Mouse (Mus musculus) C3H10T1/2 (cell line): Measurements from ENCODE around the gene Ifne. TPM values are rescaled to one million over a fixed set of nuclear protein-coding genes. Genes with fewer than 3 reads are reported as not detected.

ENCODE experiments used
- polyA plus RNA-seq, 2 experiments: library from polyadenylated mRNA; unstranded; fragments of >200 nt; fragmentation: generic; extraction: Trizol; gene quantifications; one replicate each; pipeline ENCODE4 v1.2.1; 2012; ENCODE audit warnings: missing spikeins in 2 of 2

The Ifne gene
- under 1 TPM in 1 of 2 experiments, not detected in 1; 0.08 TPM for polyA plus RNA-seq

DNA sequence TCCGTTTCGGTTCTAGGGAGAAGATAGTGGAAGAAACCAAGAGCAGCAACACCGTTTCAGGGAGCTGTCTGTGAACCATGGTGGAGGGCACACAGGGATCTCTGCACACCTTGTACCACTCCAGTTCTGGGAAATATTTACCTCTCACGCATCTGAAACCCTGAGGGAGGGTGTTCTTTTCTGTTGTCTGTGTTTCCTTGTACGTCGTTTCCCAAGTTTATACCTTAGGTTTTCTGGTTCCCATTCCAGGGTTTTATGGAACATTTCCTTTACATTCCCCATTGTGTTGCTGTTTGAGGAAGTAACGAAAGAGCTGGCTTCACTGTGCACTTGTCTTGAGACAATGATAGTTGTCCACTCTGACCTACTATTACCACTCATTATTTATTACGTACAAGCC is at the start of gene Ifne:
TSS of gene Ifne (minus strand) at position 101 of the 400 bp plus-strand sequence.

DNA sequence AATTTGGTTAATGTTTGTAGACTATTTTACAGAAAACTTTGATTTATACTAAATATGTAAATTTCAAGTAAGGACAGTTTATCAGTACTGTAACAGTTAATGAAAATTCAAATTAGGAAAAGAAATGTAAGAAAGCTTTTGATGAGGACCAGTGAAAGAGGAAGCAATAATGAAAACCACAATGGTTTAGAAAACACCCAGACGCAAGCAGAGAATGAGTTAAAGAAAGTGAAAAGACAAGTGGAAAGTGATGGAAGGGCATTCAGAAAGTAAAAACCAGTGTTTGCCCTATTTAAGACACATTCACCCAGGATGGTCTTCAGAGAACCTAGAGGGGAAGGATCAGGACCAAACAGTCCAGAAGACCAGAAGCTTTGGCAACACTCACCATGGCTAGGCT is 30.3 kb downstream of the Ifne start, which contains the start of gene Ifna1:
TSS of gene Ifna1 (plus strand) at position 390 of the 400 bp plus-strand sequence.

DNA sequence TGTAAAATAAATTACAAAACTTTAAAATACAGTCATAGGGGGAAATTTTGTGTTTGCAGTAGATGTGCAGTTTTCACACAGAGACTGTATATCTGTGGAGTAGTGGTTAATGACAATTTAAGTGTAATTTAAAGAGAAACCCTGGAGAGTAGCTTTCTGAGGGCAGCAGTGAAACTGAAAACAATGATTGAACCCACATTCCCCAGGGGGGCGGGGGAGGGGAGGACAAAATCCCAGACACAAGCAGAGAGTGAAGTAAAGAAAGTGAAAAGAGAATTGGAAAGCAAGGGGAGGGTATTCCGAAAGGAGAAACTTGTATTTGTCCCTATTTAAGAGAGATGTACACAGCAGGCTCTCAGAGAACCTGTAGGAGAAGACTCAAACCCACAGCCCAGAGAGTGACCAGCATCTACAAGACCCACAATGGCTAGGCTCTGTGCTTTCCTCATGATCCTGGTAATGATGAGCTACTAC is 38.5 kb downstream of the Ifne start, which contains the start of gene Ifna4:
TSS of gene Ifna4 (plus strand) at position 424 of the 474 bp plus-strand sequence.

DNA sequence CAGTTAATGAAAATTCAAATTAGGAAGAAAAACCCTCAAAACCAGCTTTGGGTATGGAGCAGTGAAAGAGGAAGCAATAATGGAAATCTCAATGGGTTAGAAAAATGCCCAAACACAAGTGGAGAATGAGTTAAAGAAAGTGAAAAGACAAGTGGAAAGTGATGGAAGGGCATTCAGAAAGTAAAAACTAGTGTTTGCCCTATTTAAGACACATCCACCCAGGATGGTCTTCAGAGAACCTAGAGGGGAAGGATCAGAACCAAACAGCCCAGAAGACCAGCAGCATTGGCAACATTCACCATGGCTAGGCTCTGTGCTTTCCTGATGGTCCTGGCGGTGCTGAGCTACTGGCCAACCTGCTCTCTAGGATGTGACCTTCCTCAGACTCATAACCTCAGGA is 44.8 kb downstream of the Ifne start, which contains the start of gene Ifna5:
TSS of gene Ifna5 (plus strand) at position 301 of the 400 bp plus-strand sequence.

Other genes starting within 250 kb of the Ifne start
- not detected for gene C87499, start 245.8 kb downstream of the Ifne start, polyA plus RNA-seq
- not detected for gene Ifna13, start 235.7 kb downstream of the Ifne start, polyA plus RNA-seq
- gene Ifna16, start 203.3 kb downstream of the Ifne start, polyA plus RNA-seq: not detected
- gene Ifna2, start 196.3 kb downstream of the Ifne start, polyA plus RNA-seq: not detected
- under 1 TPM in 1 of 2 experiments, not detected in 1; 0.05 TPM for gene Ifnab, start 188.8 kb downstream of the Ifne start, polyA plus RNA-seq
- 1 to 10 TPM in 1 of 2 experiments, under 1 TPM in 1; 0.08 to 1.1 TPM for gene Gm26566, start 158.4 kb downstream of the Ifne start, polyA plus RNA-seq
- 10 to 100 TPM in 1 of 2 experiments, 1 to 10 TPM in 1; 1.1 to 12.5 TPM for gene Klhl9, start 157.7 kb downstream of the Ifne start, polyA plus RNA-seq
- gene Gm13271, start 125.3 kb downstream of the Ifne start, polyA plus RNA-seq: not detected
- not detected for gene Gm13283, start 120.1 kb downstream of the Ifne start, polyA plus RNA-seq
- gene Gm13290, start 106.4 kb downstream of the Ifne start, polyA plus RNA-seq: 1 to 10 TPM; 1.2 to 3.1 TPM
- gene Gm13289, start 103.3 kb downstream of the Ifne start, polyA plus RNA-seq: not detected
- under 1 TPM; 0.21 to 0.38 TPM for gene Gm13272, start 100.4 kb downstream of the Ifne start, polyA plus RNA-seq
- not detected for gene Ifnz, start 98.1 kb downstream of the Ifne start, polyA plus RNA-seq
- gene Gm13276, start 94.5 kb downstream of the Ifne start, polyA plus RNA-seq: 1 to 10 TPM in 1 of 2 experiments, under 1 TPM in 1; 0.42 to 1.7 TPM
- not detected for gene Gm13277, start 91.6 kb downstream of the Ifne start, polyA plus RNA-seq
- gene Gm13278, start 88.7 kb downstream of the Ifne start, polyA plus RNA-seq: not detected
- gene Gm13275, start 85.7 kb downstream of the Ifne start, polyA plus RNA-seq: 1 to 10 TPM in 1 of 2 experiments, under 1 TPM in 1; 0.14 to 1.1 TPM
- not detected for gene Gm13279, start 82.8 kb downstream of the Ifne start, polyA plus RNA-seq
- not detected for gene Gm13285, start 80.5 kb downstream of the Ifne start, polyA plus RNA-seq
- gene Gm13287, start 76.9 kb downstream of the Ifne start, polyA plus RNA-seq: 1 to 10 TPM in 1 of 2 experiments, under 1 TPM in 1; 0.14 to 1.1 TPM
- gene Gm13288, start 74.7 kb downstream of the Ifne start, polyA plus RNA-seq: under 1 TPM; 0.05 to 0.50 TPM
- not detected for gene Ifna7, start 64.0 kb downstream of the Ifne start, polyA plus RNA-seq
- not detected for gene Ifna11, start 60.2 kb downstream of the Ifne start, polyA plus RNA-seq
- not detected for gene Ifna6, start 52.8 kb downstream of the Ifne start, polyA plus RNA-seq
- not detected for gene Ifna5, start 44.7 kb downstream of the Ifne start, polyA plus RNA-seq
- not detected for gene Ifna4, start 38.3 kb downstream of the Ifne start, polyA plus RNA-seq
- not detected for gene Ifna1, start 30.1 kb downstream of the Ifne start, polyA plus RNA-seq